Mouse (Mus musculus): ENCODE results near the gene Tmed3. TPM values are rescaled to one million over a fixed set of nuclear protein-coding genes. Genes with fewer than 3 reads are reported as not detected.
A peak's percentile ranks its signal among the peaks of the same experiment; 100 is the strongest.

Tmed3 gene
- polyA plus RNA-seq, 1 experiment = 82.4 TPM

- peaks cover 1% of the 10 kb centered on the region; the same call in 1 of the 2 replicates for H3K27me3 ChIP-seq (replicated peaks; ENCODE audit: control insufficient read depth, insufficient read depth, low read length)
- no peak overlapping the region for H3K27ac ChIP-seq (ENCODE audit: insufficient read depth, low read depth, low read length)
- no peaks in the 10 kb centered on the region for H3K36me3 ChIP-seq (ENCODE audit: control insufficient read depth, insufficient read depth, low read length)
- H3K4me1 ChIP-seq (ENCODE audit: control insufficient read depth, insufficient read depth, low read length) = no peaks in the 10 kb centered on the region
- peak; percentile 15 for DNase-seq
- 53% methylated on average over 1 of the region's 1 CpGs for WGBS
- 0 out of 2 replicates have a peak, but pooled peaks have one; percentile 20 for TF ChIP-seq CTCF (conservative IDR thresholded peaks at IDR 0.05; ENCODE audit: insufficient read depth, insufficient read length, low read depth, low read length)
- no peak for TF ChIP-seq POLR2A (IDR thresholded peaks at IDR 0.05; ENCODE audit: low read depth, low read length)
- no peak overlapping the region for H3K4me3 ChIP-seq (ENCODE audit: insufficient read depth, low read depth, low read length)
Observed at GRCm38 (mm10) chr9:89678974-89679373, 25.9 kb downstream of the Tmed3 start.

GRCm38 (mm10) chr9:89674014-89674618, 30.8 kb downstream of the Tmed3 start:
- 47% methylated on average over 3 of the region's 3 CpGs for WGBS
- H3K4me3 ChIP-seq (ENCODE audit: insufficient read depth, low read depth, low read length) = no peak overlapping the region
- H3K27ac ChIP-seq (ENCODE audit: insufficient read depth, low read depth, low read length) = no peak overlapping the region
- H3K4me1 ChIP-seq (ENCODE audit: control insufficient read depth, insufficient read depth, low read length) = no peaks in the 10 kb centered on the region
- H3K27me3 ChIP-seq (replicated peaks; ENCODE audit: control insufficient read depth, insufficient read depth, low read length) = no peaks in the 10 kb centered on the region
- H3K36me3 ChIP-seq (ENCODE audit: control insufficient read depth, insufficient read depth, low read length) = no peaks in the 10 kb centered on the region
- TF ChIP-seq CTCF (conservative IDR thresholded peaks at IDR 0.05; ENCODE audit: insufficient read depth, insufficient read length, low read depth, low read length) (peak; percentile 82), POLR2A (IDR thresholded peaks at IDR 0.05; ENCODE audit: low read depth, low read length) (no peak)
- DNase-seq = peak; percentile 71

- 88% methylated on average over 1 of the region's 1 CpGs for WGBS
- TF ChIP-seq POLR2A (IDR thresholded peaks at IDR 0.05; ENCODE audit: low read depth, low read length) (no peak), CTCF (conservative IDR thresholded peaks at IDR 0.05; ENCODE audit: insufficient read depth, insufficient read length, low read depth, low read length) (no peak)
Observed at GRCm38 (mm10) chr9:89673402-89673801, 31.5 kb downstream of the Tmed3 start.

GRCm38 (mm10) chr9:89669878-89670277, 35.0 kb downstream of the Tmed3 start:
- no peak overlapping the region for H3K27ac ChIP-seq (ENCODE audit: insufficient read depth, low read depth, low read length)
- TF ChIP-seq POLR2A (IDR thresholded peaks at IDR 0.05; ENCODE audit: low read depth, low read length) (no peak), CTCF (conservative IDR thresholded peaks at IDR 0.05; ENCODE audit: insufficient read depth, insufficient read length, low read depth, low read length) (no peak)
- 71% methylated on average over 4 of the region's 4 CpGs for WGBS
- H3K4me1 ChIP-seq (ENCODE audit: control insufficient read depth, insufficient read depth, low read length) = no peaks in the 10 kb centered on the region
- H3K27me3 ChIP-seq (replicated peaks; ENCODE audit: control insufficient read depth, insufficient read depth, low read length) = no peaks in the 10 kb centered on the region
- H3K4me3 ChIP-seq (ENCODE audit: insufficient read depth, low read depth, low read length) = no peak overlapping the region
- H3K36me3 ChIP-seq (ENCODE audit: control insufficient read depth, insufficient read depth, low read length) = no peaks in the 10 kb centered on the region
- DNase-seq = no peak

More at GRCm38 (mm10) chr9:89673402-89673801, 31.5 kb downstream of the Tmed3 start:
- Histone ChIP-seq H3K4me1 (ENCODE audit: control insufficient read depth, insufficient read depth, low read length) (no peaks in the 10 kb centered on the region), H3K27me3 (replicated peaks; ENCODE audit: control insufficient read depth, insufficient read depth, low read length) (no peaks in the 10 kb centered on the region), H3K4me3 (ENCODE audit: insufficient read depth, low read depth, low read length) (no peak overlapping the region), H3K27ac (ENCODE audit: insufficient read depth, low read depth, low read length) (no peak overlapping the region), H3K36me3 (ENCODE audit: control insufficient read depth, insufficient read depth, low read length) (no peaks in the 10 kb centered on the region)
- no peak for DNase-seq

- TF ChIP-seq CTCF (conservative IDR thresholded peaks at IDR 0.05; ENCODE audit: insufficient read depth, insufficient read length, low read depth, low read length) = no peak
- TF ChIP-seq POLR2A (IDR thresholded peaks at IDR 0.05; ENCODE audit: low read depth, low read length) = no peak
- 85% methylated on average over 4 of the region's 4 CpGs for WGBS
- no peaks in the 10 kb centered on the region for H3K4me1 ChIP-seq (ENCODE audit: control insufficient read depth, insufficient read depth, low read length)
- no peak overlapping the region for H3K4me3 ChIP-seq (ENCODE audit: insufficient read depth, low read depth, low read length)
- H3K27me3 ChIP-seq (replicated peaks; ENCODE audit: control insufficient read depth, insufficient read depth, low read length) = no peaks in the 10 kb centered on the region
- DNase-seq = no peak
- H3K36me3 ChIP-seq (ENCODE audit: control insufficient read depth, insufficient read depth, low read length) = no peaks in the 10 kb centered on the region
- H3K27ac ChIP-seq (ENCODE audit: insufficient read depth, low read depth, low read length) = no peak overlapping the region
Observed at GRCm38 (mm10) chr9:89667306-89667942, 37.4 kb downstream of the Tmed3 start.

- Histone ChIP-seq H3K27ac (ENCODE audit: insufficient read depth, low read depth, low read length) (no peak overlapping the region), H3K4me1 (ENCODE audit: control insufficient read depth, insufficient read depth, low read length) (no peaks in the 10 kb centered on the region), H3K4me3 (ENCODE audit: insufficient read depth, low read depth, low read length) (no peak overlapping the region), H3K36me3 (ENCODE audit: control insufficient read depth, insufficient read depth, low read length) (no peaks in the 10 kb centered on the region), H3K27me3 (replicated peaks; ENCODE audit: control insufficient read depth, insufficient read depth, low read length) (no peaks in the 10 kb centered on the region)
- TF ChIP-seq CTCF (conservative IDR thresholded peaks at IDR 0.05; ENCODE audit: insufficient read depth, insufficient read length, low read depth, low read length) (no peak), POLR2A (IDR thresholded peaks at IDR 0.05; ENCODE audit: low read depth, low read length) (no peak)
- no peak for DNase-seq
- WGBS = 82% methylated on average over 6 of the region's 6 CpGs
Observed at GRCm38 (mm10) chr9:89650913-89651312, 54.0 kb downstream of the Tmed3 start.

Other genes starting within 250 kb of the Tmed3 start
- 0.02 and 0.04 TPM in 2 replicates for gene Minar1, start 81.9 kb downstream of the Tmed3 start, polyA plus RNA-seq (2012; rRNA removed)
- gene Ankrd34c, start 33.4 kb upstream of the Tmed3 start, polyA plus RNA-seq (2012; rRNA removed) = not detected in 2 replicates
- 0.03 TPM in 1 of 2 replicates, not detected in the other for gene Rasgrf1, start 204.8 kb upstream of the Tmed3 start, polyA plus RNA-seq (2012; rRNA removed)